Mouse (Mus musculus): ENCODE measurements at regions not wholly inside any gene's neighbourhood (a gene's known extent, or its start where the extent isn't known, plus 50 kb on each side); places are given as distances from the start of the nearest gene placed in this dataset.
A peak's percentile ranks its signal among the peaks of the same experiment; 100 is the strongest.

DNA sequence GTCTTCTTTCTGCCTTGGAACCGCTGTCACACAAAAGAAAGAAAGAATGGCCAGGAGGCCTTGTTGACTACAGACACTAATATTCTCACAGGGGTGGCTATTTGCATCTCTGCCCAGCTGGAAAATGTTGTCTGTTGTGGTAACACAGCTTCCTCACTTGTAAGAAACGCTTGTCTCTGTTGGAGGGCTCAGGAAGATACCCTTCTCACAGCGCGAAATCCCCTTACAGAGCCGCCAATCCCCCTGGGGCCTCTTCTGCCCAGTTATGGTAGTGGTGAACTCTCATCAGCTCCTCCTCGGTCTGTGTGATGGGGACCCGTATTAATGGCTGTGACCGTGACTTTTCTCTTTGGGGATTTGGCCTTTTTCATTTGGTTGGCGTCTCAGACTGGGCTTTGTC, 1022.5 kb downstream of the Adgrl2 start:
- 16% methylated on average over 9 of the region's 9 CpGs for WGBS
- ATAC-seq (ENCODE audit: low FRiP score, low read depth), result peak; percentile 82

DNA sequence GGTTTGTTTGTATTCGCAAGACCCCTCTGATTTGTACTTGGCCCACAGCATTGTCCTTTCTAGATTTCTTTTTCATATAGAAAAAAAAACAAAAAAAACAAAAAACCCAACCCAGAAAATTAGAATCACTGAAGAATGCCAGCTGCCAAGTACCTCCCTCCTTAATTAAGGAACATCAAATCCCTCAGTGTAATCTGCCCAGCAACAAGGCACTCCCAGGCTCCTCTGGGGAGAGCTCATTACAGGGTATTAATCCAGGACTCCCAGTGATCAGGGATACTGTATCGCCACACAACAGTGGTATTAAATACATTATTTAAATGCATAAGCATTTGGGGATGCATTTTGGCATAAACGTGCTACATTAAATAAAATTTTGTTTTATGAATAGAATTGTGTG, 1023.1 kb downstream of the Adgrl2 start:
- Histone ChIP-seq H3K9me3 (no peaks in the 10 kb centered on the region), H3K9ac (no peak overlapping the region), H3K27ac (no peak overlapping the region), H3K4me1 (peaks cover 13% of the 10 kb centered on the region), H3K4me2 (replicated peaks) (no peak overlapping the region), H3K36me3 (no peaks in the 10 kb centered on the region), H3K4me3 (no peak overlapping the region), H3K27me3 (replicated peaks) (no peaks in the 10 kb centered on the region)
- WGBS, result 78% methylated on average over 3 of the region's 3 CpGs
- ATAC-seq (ENCODE audit: low FRiP score, low read depth), result no peak

More for the DNA sequence above, 1022.5 kb downstream of the Adgrl2 start:
- peaks cover 13% of the 10 kb centered on the region for H3K4me1 ChIP-seq
- H3K9ac ChIP-seq, result no peak overlapping the region
- peak overlapping the region; percentile 34 for H3K4me2 ChIP-seq (replicated peaks)
- H3K27ac ChIP-seq, result no peak overlapping the region
- H3K36me3 ChIP-seq, result no peaks in the 10 kb centered on the region
- H3K4me3 ChIP-seq, result no peak overlapping the region
- H3K9me3 ChIP-seq, result no peaks in the 10 kb centered on the region
- no peaks in the 10 kb centered on the region for H3K27me3 ChIP-seq (replicated peaks)

DNA sequence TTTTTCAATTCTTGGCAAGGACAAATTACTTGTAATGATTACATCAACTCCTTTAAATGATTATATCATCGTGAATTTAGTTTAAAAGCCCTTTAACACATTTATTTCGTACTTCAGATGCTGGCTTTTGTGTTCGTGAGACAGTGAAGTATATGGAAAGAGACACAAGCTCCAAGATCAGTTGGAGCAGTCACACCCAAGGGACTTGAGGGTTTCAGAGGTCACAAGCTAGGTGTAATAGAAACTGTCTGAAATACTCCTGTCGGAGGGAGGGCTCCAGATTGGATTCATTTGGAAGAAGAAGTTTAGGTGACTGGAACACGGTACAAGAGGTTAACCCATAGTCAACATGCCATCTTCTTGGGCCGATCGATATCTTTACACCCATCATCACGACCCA, 1023.5 kb downstream of the Adgrl2 start:
- WGBS, result 88% methylated on average over 8 of the region's 8 CpGs
- no peak overlapping the region for H3K9ac ChIP-seq
- H3K4me3 ChIP-seq, result no peak overlapping the region
- no peaks in the 10 kb centered on the region for H3K36me3 ChIP-seq
- H3K27me3 ChIP-seq (replicated peaks), result no peaks in the 10 kb centered on the region
- no peak for ATAC-seq (ENCODE audit: low FRiP score, low read depth)
- no peak overlapping the region for H3K27ac ChIP-seq
- no peak overlapping the region for H3K4me2 ChIP-seq (replicated peaks)
- no peaks in the 10 kb centered on the region for H3K9me3 ChIP-seq
- peaks cover 13% of the 10 kb centered on the region for H3K4me1 ChIP-seq

DNA sequence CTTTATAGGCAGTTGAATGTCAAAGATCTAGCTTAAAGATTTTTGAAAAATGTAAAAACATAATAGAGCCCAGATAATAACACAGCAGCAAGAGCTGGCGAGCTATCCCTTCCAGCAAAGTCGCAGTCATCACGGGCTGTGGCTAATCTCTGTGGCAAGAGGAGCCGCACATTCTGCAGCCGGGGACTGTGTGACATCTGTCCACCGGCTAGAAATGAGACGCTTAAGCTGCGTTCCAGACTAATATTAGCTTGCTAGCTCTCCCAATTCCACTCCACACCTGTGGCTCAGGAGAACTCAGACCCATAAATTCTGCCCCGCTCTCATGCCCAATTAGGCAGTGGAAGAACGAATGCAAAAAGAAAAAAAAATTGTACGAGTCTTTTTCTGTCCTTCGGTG, 1024.0 kb downstream of the Adgrl2 start:
- H3K4me1 ChIP-seq, result peaks cover 13% of the 10 kb centered on the region
- no peak for ATAC-seq (ENCODE audit: low FRiP score, low read depth)
- H3K36me3 ChIP-seq, result no peaks in the 10 kb centered on the region
- no peaks in the 10 kb centered on the region for H3K9me3 ChIP-seq
- H3K9ac ChIP-seq, result no peak overlapping the region
- H3K4me2 ChIP-seq (replicated peaks), result no peak overlapping the region
- H3K27me3 ChIP-seq (replicated peaks), result no peaks in the 10 kb centered on the region
- 56% methylated on average over 12 of the region's 12 CpGs for whole genome bisulfite sequencing
- H3K4me3 ChIP-seq, result no peak overlapping the region
- H3K27ac ChIP-seq, result no peak overlapping the region

DNA sequence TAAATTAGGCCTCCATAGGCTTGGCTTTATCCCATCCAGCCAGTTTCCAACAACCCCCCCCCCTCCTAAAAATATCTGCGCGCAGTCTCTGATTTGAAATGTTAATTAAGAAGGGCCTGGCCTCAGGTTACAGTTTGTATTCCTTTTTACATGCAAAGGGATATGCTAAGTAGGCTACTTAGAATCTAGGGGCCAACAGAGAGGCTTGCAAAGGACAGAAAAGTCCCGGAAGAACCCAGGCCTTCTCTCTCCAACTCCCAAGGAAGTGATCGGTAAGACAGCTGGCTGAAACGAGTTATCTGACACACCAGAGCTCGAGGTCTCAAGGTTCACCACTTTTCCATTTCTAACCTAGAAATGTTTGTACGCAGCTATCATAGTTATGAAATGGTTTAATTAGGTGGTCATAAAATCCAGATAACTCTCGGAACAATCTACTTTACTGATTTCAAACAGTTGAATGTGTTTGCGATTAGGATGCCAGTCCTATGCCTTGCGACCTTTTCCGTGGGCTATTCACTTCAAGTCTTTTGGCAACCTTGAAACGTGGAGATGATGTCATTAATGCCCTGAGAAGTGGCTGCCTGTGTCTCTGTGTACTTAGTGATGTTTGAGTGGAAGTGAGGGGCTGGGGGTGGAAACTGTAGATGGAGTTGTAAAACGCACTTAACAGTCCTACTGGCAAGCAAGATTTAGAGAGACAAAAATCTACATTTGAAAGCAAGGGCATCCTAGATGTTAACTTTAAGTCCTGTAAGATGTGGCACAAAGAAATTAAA, 1026.5 kb downstream of the Adgrl2 start:
- peaks cover 13% of the 10 kb centered on the region for H3K4me1 ChIP-seq
- H3K36me3 ChIP-seq, result no peaks in the 10 kb centered on the region
- ATAC-seq (ENCODE audit: low FRiP score, low read depth), result no peak
- H3K4me2 ChIP-seq (replicated peaks), result no peak overlapping the region
- no peaks in the 10 kb centered on the region for H3K27me3 ChIP-seq (replicated peaks)
- no peak overlapping the region for H3K27ac ChIP-seq
- H3K9ac ChIP-seq, result no peak overlapping the region
- H3K4me3 ChIP-seq, result no peak overlapping the region
- 26% methylated on average over 13 of the region's 13 CpGs for WGBS
- H3K9me3 ChIP-seq, result no peaks in the 10 kb centered on the region

DNA sequence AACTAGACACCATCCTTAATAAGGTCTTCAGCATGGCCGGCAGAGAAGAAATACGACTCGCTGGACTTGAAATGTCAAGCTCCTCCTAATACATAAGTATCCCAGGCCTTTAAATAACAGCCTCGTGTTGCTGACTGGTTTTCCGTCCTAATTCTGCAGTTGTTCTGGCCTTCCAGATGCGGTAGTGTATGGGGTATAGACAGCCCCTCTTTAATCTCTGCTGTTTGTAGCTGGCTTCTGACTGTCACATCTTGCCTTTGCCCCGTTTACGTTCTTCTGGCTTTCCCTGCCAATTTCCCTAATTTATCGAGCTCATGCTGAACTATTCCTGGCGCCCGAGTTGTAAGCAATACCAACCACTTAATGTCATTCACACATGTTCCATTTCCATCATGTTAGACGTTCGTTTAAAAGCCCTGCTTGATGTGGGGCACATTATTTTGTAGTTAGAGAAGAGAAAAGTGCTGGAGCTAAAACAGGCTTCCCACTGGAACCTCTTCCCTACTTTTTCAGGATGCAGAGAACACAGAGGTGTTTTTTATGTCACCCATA, 1042.2 kb downstream of the Adgrl2 start:
- Histone ChIP-seq H3K4me1 (no peaks in the 10 kb centered on the region; the same call in 1 of the 2 replicates), H3K9me3 (no peaks in the 10 kb centered on the region), H3K4me3 (no peak overlapping the region), H3K27ac (no peak overlapping the region), H3K27me3 (replicated peaks) (no peaks in the 10 kb centered on the region), H3K36me3 (no peaks in the 10 kb centered on the region), H3K4me2 (replicated peaks) (no peak overlapping the region), H3K9ac (no peak overlapping the region)
- WGBS, result 70% methylated on average over 13 of the region's 13 CpGs
- no peak for ATAC-seq (ENCODE audit: low FRiP score, low read depth)

DNA sequence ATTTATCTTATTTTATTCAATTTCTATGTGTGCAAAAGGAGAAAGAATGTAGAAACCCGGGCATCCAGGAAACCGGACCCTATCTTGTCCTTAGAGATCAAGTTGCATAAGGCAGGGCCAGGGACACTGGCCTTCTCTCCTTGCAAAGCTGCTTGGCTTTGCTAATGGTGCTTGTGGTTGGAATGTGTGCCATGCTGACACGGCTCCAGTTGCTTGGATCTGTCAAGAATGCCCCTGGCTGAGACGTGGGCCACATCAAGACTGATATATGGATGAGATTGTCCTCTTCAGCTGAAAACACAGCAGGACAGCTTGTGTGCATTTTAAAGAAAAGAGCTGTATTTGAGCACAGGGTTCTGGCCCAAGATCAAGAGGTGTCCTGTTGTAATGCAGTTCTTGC, 1047.0 kb downstream of the Adgrl2 start:
- H3K4me1 ChIP-seq, result no peaks in the 10 kb centered on the region; the same call in 1 of the 2 replicates
- ATAC-seq (ENCODE audit: low FRiP score, low read depth), result no peak
- no peak overlapping the region for H3K27ac ChIP-seq
- 74% methylated on average over 4 of the region's 4 CpGs for WGBS
- H3K4me3 ChIP-seq, result no peak overlapping the region
- H3K9ac ChIP-seq, result no peak overlapping the region
- no peak overlapping the region for H3K4me2 ChIP-seq (replicated peaks)
- no peaks in the 10 kb centered on the region for H3K9me3 ChIP-seq
- no peaks in the 10 kb centered on the region for H3K36me3 ChIP-seq
- H3K27me3 ChIP-seq (replicated peaks), result no peaks in the 10 kb centered on the region

DNA sequence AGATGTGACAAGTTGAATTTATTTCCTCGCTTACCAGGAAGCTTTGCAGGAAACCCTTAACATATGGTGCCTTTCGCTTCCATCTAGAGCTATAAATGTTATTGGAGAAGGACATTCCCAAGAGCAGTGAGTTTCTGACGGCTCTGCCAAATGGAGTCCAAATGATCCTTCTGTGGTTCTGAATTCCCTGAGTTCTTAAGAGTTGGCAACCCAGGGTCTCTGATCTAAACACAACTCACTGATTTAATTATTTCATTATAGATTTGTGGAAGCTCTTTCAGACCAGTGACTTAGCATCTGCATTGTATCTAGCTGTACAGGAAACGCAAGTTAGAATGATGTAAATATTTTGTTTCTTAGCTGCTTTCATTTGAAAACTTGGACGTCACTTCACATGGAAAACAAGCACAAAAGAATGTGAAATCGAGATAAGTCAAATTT, 1059.5 kb downstream of the Adgrl2 start:
- Histone ChIP-seq H3K4me1 (no peaks in the 10 kb centered on the region), H3K27ac (no peak overlapping the region), H3K27me3 (replicated peaks) (no peaks in the 10 kb centered on the region), H3K4me3 (no peak overlapping the region), H3K36me3 (no peaks in the 10 kb centered on the region), H3K9me3 (no peaks in the 10 kb centered on the region), H3K4me2 (replicated peaks) (no peak overlapping the region), H3K9ac (no peak overlapping the region)
- ATAC-seq (ENCODE audit: low FRiP score, low read depth), result no peak
- WGBS, result 70% methylated on average over 6 of the region's 6 CpGs

DNA sequence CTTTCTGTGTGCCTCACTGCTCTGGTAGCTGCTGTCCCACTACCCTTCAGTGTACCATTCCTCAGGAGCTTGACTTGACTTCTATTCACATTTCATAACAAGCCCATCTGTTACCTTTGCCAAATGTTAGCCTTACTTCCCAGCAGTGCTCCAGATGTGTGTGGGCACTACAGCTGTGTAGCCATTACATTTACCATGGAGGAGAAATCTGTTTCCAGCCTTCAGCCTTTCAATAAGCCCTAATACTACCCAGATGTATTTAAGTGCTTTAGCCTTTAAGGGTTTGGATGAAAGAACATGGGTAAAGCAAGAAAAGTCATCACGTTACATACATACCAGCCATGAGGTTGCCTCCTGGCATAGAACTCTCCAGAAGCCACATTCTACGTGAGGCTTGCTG, 1068.0 kb downstream of the Ttll7 start:
- H3K27ac ChIP-seq, result no peak overlapping the region
- no peak overlapping the region for H3K9ac ChIP-seq
- H3K36me3 ChIP-seq, result no peaks in the 10 kb centered on the region
- H3K27me3 ChIP-seq (replicated peaks), result no peaks in the 10 kb centered on the region
- H3K9me3 ChIP-seq, result no peaks in the 10 kb centered on the region
- ATAC-seq (ENCODE audit: low FRiP score, low read depth), result no peak
- no peaks in the 10 kb centered on the region for H3K4me1 ChIP-seq
- no peak overlapping the region for H3K4me3 ChIP-seq
- 92% methylated on average over 2 of the region's 2 CpGs for WGBS
- H3K4me2 ChIP-seq (replicated peaks), result no peak overlapping the region

DNA sequence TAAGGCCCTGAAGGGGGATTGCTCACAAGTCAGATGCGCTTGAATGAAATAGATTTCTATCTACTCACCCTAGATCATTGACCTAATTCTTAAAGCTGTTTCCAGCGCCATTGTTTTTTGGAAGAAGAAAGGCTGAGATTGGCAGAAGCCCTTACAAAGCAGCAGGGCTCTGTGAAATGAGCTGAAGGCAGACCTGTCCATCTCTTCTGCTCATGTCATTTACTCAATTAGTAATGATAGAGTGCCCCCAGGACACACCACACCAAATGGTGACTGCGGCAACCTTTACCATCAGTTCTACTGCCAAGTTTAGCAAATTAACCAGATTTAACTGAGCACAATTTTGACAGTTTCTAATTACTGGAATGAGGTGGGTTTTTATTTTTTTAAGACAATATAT, 1067.5 kb downstream of the Ttll7 start:
- no peak for ATAC-seq (ENCODE audit: low FRiP score, low read depth)
- 88% methylated on average over 3 of the region's 3 CpGs for WGBS

DNA sequence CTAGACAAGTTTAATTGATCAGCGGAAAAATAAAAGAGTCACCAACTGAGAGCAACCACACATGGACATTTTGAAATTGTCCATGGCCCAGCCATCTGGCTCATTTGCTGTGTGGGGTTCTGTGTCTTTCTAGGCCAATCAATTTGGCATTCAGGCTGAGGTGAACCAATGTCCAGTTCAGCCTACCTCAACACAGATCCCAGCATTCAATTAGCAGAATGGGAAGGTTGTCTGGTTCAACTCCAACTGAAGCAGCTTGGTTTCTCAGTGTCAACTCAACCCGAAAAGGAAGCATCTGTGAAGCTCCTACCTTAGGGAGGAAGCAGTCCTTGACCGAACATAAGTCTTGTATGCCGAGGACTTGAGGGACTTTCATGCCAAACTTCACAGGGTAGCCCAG, 1067.0 kb downstream of the Ttll7 start:
- no peaks in the 10 kb centered on the region for H3K36me3 ChIP-seq
- H3K4me2 ChIP-seq (replicated peaks), result no peak overlapping the region
- 94% methylated on average over 4 of the region's 4 CpGs for WGBS
- H3K4me3 ChIP-seq, result no peak overlapping the region
- no peaks in the 10 kb centered on the region for H3K4me1 ChIP-seq
- no peaks in the 10 kb centered on the region for H3K9me3 ChIP-seq
- no peak for ATAC-seq (ENCODE audit: low FRiP score, low read depth)
- H3K27ac ChIP-seq, result no peak overlapping the region
- H3K9ac ChIP-seq, result no peak overlapping the region
- no peaks in the 10 kb centered on the region for H3K27me3 ChIP-seq (replicated peaks)

More for the DNA sequence above, 1067.5 kb downstream of the Ttll7 start:
- Histone ChIP-seq H3K9ac (no peak overlapping the region), H3K27me3 (replicated peaks) (no peaks in the 10 kb centered on the region), H3K4me3 (no peak overlapping the region), H3K4me1 (no peaks in the 10 kb centered on the region), H3K9me3 (no peaks in the 10 kb centered on the region), H3K36me3 (no peaks in the 10 kb centered on the region), H3K4me2 (replicated peaks) (no peak overlapping the region), H3K27ac (no peak overlapping the region)

DNA sequence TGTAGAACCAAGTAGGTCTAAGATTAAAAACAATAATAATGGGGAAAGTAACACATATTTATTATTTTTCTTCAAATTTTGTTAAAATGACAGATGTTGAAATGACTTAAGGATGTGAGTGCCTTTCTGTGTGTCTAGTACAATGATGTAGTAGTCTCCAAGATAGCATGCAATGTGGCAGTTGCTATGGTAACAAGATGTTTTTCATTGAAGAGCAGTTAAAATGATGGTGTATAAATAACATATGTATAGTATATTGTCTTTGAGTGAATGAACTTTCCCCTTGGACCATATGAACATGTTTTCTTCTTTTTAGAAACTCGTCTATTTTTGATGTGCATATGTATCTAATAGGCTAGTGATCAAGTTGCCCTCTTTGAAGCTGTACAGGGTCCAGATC, 1044.6 kb downstream of the Ttll7 start:
- Histone ChIP-seq H3K27me3 (replicated peaks) (no peaks in the 10 kb centered on the region), H3K9me3 (no peaks in the 10 kb centered on the region), H3K4me2 (replicated peaks) (no peak overlapping the region), H3K4me1 (no peaks in the 10 kb centered on the region), H3K9ac (no peak overlapping the region), H3K4me3 (no peak overlapping the region), H3K36me3 (no peaks in the 10 kb centered on the region), H3K27ac (no peak overlapping the region)
- no peak for ATAC-seq (ENCODE audit: low FRiP score, low read depth)
- WGBS, result 60% methylated on average over 1 of the region's 1 CpGs

DNA sequence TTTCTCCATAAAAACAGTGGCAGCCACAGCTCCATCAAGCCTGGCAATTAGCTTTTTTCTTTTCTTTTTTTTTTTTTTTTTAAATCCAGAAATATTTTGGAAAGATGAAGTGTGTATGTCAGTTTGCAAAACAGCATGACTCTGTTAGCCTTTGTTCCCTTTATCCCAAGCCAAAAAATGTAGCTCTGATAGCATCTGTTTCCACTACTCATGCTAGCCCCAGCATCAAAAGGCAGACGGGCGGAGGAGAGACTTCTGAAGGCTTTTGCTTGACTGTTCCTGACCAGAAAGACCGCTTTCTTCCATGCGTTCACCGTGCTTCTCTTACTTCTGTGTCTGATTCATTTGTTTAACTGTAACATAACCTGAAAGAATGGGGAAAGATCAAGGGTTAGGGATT, 1039.5 kb downstream of the Ttll7 start:
- Histone ChIP-seq H3K4me3 (no peak overlapping the region), H3K4me1 (no peaks in the 10 kb centered on the region), H3K9me3 (no peaks in the 10 kb centered on the region), H3K4me2 (replicated peaks) (no peak overlapping the region), H3K27ac (no peak overlapping the region), H3K9ac (no peak overlapping the region), H3K36me3 (no peaks in the 10 kb centered on the region), H3K27me3 (replicated peaks) (no peaks in the 10 kb centered on the region)
- ATAC-seq (ENCODE audit: low FRiP score, low read depth), result no peak
- 84% methylated on average over 5 of the region's 5 CpGs for WGBS
